Mouse (Mus musculus) testis, adult 2 months (tissue): Measurements from ENCODE around the gene Dtx2. TPM values are rescaled to one million over a fixed set of nuclear protein-coding genes. Genes with fewer than 3 reads are reported as not detected.

Experiments
- H3K27ac ChIP-seq: fragments of 200-500 bp; 2 replicates; pipeline ENCODE4 v1.5.1; 2012; ENCODE audit warnings: low read depth, low read length; ENCODE audit not compliant: control insufficient read depth, insufficient read depth
- H3K27me3 ChIP-seq: fragments of 200-500 bp; 2 replicates; pipeline ENCODE4 v1.6.1; 2012; ENCODE audit warnings: mild to moderate bottlenecking, low read length, moderate library complexity; ENCODE audit not compliant: control insufficient read depth, insufficient read depth
- H3K36me3 ChIP-seq: fragments of 200-500 bp; 2 replicates; pipeline ENCODE4 v1.6.1; 2012; ENCODE audit warnings: mild to moderate bottlenecking, low read length; ENCODE audit not compliant: control insufficient read depth, insufficient read depth
- H3K4me1 ChIP-seq: fragments of 200-500 bp; 2 replicates; pipeline ENCODE4 v1.6.1; 2012; ENCODE audit warnings: low read length; ENCODE audit not compliant: control insufficient read depth, insufficient read depth
- H3K4me3 ChIP-seq: fragments of 200-500 bp; 2 replicates; pipeline ENCODE4 v1.5.1; 2012; ENCODE audit warnings: low read depth, mild to moderate bottlenecking, low read length, moderate library complexity, mixed read lengths; ENCODE audit not compliant: control insufficient read depth
- CTCF ChIP-seq: fragments of 200-500 bp; IDR thresholded peaks from 2 replicates; pipeline ENCODE4 v1.5.1; 2012; ENCODE audit warnings: low read depth, mild to moderate bottlenecking, inconsistent platforms, low read length, moderate library complexity; ENCODE audit not compliant: control insufficient read depth, insufficient read depth, insufficient replicate concordance
- POLR2A ChIP-seq: fragments of 200-500 bp; IDR thresholded peaks from 2 replicates; pipeline ENCODE4 v1.6.1; 2012; ENCODE audit warnings: low read depth, mild to moderate bottlenecking, inconsistent platforms, low read length, moderate library complexity; ENCODE audit not compliant: control insufficient read depth
- polyA plus RNA-seq: library from polyadenylated mRNA; depleted of rRNA; stranded (reverse); fragments of >200 nt; gene quantifications from 2 replicates; pipeline ENCODE4 v1.2.3, GENCODE M21; 2012

Dtx2 gene
- polyA plus RNA-seq, 1 experiment: 29.1 TPM

DNA sequence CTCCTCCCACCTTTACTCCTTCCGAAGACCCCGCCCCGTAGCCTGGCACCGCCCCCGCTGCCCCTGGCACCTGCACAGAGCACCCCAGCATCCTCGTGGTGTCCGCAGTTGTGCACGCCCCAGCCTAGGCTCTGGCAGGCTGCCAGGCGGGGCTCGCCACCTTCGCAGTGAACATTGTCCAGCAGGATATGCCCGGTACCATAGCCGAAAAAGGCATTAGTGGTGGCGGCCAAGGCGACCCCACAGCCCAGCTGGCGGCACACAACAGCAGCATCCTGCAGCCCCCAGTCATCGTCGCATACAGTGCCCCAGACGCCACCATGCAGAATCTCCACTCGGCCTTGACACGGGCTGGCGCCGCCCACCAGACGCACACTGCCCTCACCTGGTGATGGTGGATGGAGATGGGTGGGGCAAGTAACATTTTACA, 29.1 kb upstream of the Dtx2 start:
- peaks cover 16% of the 10 kb centered on the region for H3K4me1 ChIP-seq
- no peaks in the 10 kb centered on the region; the same call in 1 of the 2 replicates for H3K27me3 ChIP-seq
- no peak for TF ChIP-seq POLR2A
- no peak for TF ChIP-seq CTCF
- no peaks in the 10 kb centered on the region for H3K36me3 ChIP-seq
- H3K4me3 ChIP-seq: no peak overlapping the region
- no peak overlapping the region for H3K27ac ChIP-seq

DNA sequence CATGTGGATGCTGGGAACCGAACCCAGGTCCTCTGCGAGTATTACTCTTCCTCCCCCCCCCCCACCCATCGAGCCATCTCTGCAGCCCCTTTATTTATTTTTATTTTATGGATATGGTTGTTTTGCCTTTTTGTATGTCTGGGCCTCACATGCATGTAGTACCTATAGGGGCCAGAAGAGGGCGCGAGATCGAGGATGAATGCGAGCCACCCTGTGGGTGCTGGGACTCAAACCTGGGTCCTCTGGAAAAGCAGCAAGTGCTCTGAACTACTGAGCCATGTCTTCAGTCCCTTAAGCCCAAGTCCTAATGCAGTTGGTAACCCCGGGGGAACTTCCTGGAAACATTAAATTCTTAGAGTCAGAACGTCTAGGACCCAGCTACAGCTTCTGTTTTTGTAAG, 27.7 kb upstream of the Dtx2 start:
- TF ChIP-seq CTCF (peak; percentile 77), POLR2A (no peak)
- no peaks in the 10 kb centered on the region for H3K36me3 ChIP-seq
- peaks cover 14% of the 10 kb centered on the region for H3K4me1 ChIP-seq
- no peaks in the 10 kb centered on the region; the same call in 1 of the 2 replicates for H3K27me3 ChIP-seq
- H3K27ac ChIP-seq: no peak overlapping the region
- H3K4me3 ChIP-seq: no peak overlapping the region

GRCm38 (mm10) chr5:135968781-135969180, 25.8 kb upstream of the Dtx2 start:
- Histone ChIP-seq H3K4me1 (peaks cover 10% of the 10 kb centered on the region), H3K27ac (no peak overlapping the region), H3K36me3 (no peaks in the 10 kb centered on the region), H3K4me3 (no peak overlapping the region), H3K27me3 (no peaks in the 10 kb centered on the region)
- no peak for TF ChIP-seq POLR2A
- no peak; the same call in 1 of the 2 replicates for TF ChIP-seq CTCF

GRCm38 (mm10) chr5:135970247-135970646, 24.4 kb upstream of the Dtx2 start:
- TF ChIP-seq POLR2A (no peak), CTCF (no peak)
- Histone ChIP-seq H3K36me3 (no peaks in the 10 kb centered on the region), H3K27ac (no peak overlapping the region), H3K4me3 (no peak overlapping the region), H3K4me1 (peaks cover 10% of the 10 kb centered on the region), H3K27me3 (no peaks in the 10 kb centered on the region)

GRCm38 (mm10) chr5:135971876-135972275, 22.7 kb upstream of the Dtx2 start:
- H3K36me3 ChIP-seq: no peaks in the 10 kb centered on the region
- H3K4me1 ChIP-seq: peaks cover 6% of the 10 kb centered on the region
- TF ChIP-seq CTCF: no peak
- no peak for TF ChIP-seq POLR2A
- no peak overlapping the region for H3K27ac ChIP-seq
- H3K27me3 ChIP-seq: no peaks in the 10 kb centered on the region
- no peak overlapping the region for H3K4me3 ChIP-seq

DNA sequence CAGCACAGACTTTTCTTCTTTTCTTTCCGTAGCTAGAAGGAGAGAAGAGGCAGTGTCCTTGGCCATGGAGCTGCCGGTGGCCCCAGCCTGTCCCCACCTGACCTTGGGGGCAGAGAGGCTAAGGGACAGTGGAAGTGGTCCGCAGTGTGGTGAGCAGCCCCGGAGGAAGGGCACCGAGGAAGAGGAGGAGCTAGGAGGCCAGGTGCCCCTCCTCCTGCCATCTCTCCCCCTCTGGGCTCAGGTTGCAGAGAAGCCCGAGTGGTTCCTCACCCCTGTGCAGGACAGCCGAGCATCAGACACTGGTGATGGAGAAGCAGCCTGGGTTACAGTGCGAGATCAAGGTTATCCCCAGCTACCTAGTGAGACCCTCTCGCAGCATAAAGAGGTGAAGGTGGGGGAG, 20.2 kb upstream of the Dtx2 start, which contains the start of gene Ssc4d:
TSS of gene Ssc4d (minus strand) at position 167 of the 400 bp plus-strand sequence.
- no peaks in the 10 kb centered on the region for H3K27me3 ChIP-seq
- TF ChIP-seq CTCF: no peak
- no peak for TF ChIP-seq POLR2A
- no peak within 1 kb of the TSS for H3K4me3 ChIP-seq
- H3K36me3 ChIP-seq: no peaks in the 10 kb centered on the region
- H3K27ac ChIP-seq: no peak within 1 kb of the TSS
- H3K4me1 ChIP-seq: peaks cover 4% of the 10 kb centered on the region

GRCm38 (mm10) chr5:135975893-135976668, 18.5 kb upstream of the Dtx2 start:
- no peaks in the 10 kb centered on the region for H3K27me3 ChIP-seq
- H3K36me3 ChIP-seq: no peaks in the 10 kb centered on the region
- no peak overlapping the region for H3K27ac ChIP-seq
- peaks cover 11% of the 10 kb centered on the region for H3K4me1 ChIP-seq
- TF ChIP-seq POLR2A: no peak
- no peak for TF ChIP-seq CTCF
- H3K4me3 ChIP-seq: no peak overlapping the region

DNA sequence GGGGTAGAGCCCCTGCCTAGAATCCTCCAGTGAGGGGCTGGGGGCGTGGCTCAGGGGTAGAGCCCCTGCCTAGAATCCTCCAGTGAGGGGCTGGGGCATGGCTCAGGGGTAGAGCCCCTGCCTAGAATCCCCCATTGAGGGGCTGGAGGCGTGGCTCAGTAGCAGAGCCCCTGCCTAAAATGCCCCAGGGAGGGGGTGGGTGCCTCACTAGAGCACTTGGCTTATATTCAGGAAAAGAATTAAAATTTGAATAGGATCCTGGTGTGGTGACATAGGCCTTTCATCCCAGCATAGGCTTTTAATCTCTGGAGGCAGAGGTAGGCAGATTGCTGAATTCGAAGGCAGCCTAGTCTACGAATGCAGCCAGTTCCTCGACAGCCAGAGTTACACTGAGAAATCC, 15.2 kb upstream of the Dtx2 start:
- no peaks in the 10 kb centered on the region for H3K27me3 ChIP-seq
- no peak overlapping the region for H3K27ac ChIP-seq
- no peaks in the 10 kb centered on the region for H3K36me3 ChIP-seq
- H3K4me1 ChIP-seq: peaks cover 8% of the 10 kb centered on the region
- H3K4me3 ChIP-seq: no peak overlapping the region
- no peak for TF ChIP-seq CTCF
- TF ChIP-seq POLR2A: no peak
